Mouse (Mus musculus): ENCODE data around the gene Yjefn3.

Yjefn3 gene

DNA sequence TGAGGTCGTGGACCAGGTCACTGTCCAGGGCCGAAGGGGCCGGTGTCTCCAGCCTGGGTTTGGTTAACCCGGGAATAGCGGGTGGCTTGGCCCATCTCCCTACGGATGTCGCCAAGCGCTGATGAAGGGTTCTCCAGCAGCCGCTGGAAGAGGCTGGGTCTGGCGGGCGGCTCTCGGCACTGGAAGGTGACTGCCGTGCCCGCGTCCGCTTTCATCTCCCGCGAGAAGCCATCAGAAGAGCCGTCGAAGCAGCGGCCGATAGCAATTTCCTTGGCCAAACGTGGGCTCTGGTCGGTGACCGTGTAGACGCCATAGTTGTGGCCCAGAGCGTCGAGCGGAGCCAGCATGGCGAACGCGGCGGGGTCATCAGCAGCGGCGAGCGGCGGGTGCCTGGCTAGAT is 21.7 kb downstream of the Yjefn3 start:
- no peak for DNase-seq (ENCODE audit: low read depth, low spot score)

DNA sequence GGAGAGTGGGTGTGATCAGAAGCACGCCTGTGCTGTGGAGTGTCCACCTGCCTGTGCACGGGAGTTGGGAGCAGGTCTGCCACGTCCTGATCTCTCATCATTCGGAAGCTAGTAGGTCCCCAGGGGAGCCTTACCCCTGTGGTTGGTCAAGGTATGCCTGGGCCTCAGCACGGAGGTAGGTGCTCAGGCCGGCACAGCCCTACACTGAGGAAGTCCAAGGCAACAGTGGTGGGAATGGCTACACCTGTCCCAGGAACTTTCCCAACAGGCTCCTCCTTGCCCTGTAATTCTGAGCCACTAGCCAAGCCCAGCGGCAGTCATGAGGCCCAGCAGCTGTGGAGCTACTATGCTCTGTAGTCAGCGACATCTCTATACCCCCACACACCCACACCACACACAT is 22.8 kb downstream of the Yjefn3 start:
- DNase-seq (ENCODE audit: low read depth, low spot score): no peak

DNA sequence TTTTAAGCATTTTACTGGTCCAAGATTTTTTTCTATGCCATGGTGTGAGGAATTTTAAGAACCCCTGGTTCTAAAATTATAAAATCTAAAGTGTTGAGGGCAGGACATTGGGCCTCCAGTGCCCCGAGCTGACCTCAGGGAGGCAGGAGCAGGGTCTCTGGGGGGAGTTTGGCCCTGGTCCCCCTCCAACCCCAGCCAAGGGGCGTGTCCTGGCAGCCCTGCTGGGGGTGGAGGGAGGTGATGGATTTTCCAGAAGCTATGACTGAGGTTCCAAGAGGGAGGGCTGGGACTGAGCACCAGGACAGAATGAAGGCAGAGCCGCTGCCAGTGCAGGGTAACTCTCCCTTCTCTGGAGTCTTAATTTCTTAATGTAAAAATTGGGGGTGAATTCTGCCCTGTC is 24.5 kb downstream of the Yjefn3 start:
- DNase-seq (ENCODE audit: low read depth, low spot score): no peak

- no peak for DNase-seq (ENCODE audit: low read depth, low spot score)
These were observed 25.1 kb downstream of the Yjefn3 start for GRCm38 (mm10) chr8:69877396-69877795.

- DNase-seq (ENCODE audit: low read depth, low spot score): no peak
These were observed 25.5 kb downstream of the Yjefn3 start for GRCm38 (mm10) chr8:69876967-69877366.

GRCm38 (mm10) chr8:69876097-69876496 is 26.4 kb downstream of the Yjefn3 start:
- DNase-seq (ENCODE audit: low read depth, low spot score): no peak

DNA sequence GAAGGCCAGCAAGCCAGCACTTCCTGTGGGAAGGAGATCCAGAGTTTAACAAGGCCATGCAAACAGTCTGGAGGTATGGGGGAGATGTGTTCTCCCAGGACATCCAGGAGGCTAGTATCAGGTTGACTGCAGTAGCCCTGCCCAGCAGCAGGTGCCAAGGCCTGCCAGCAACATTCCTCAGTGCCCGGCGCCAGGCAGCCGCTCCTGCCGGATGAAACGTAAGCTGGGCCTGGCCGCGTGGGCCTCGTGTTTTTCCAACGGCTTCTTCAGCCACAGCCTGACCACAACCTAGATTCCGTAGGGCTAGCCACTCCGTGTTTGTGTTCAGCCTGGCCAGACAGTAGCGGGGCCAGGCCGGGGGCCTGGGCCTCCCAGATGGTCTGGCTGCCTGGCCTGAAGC is 27.9 kb downstream of the Yjefn3 start:
- DNase-seq (ENCODE audit: low read depth, low spot score): no peak

- DNase-seq (ENCODE audit: low read depth, low spot score): no peak
These were observed 28.4 kb downstream of the Yjefn3 start for GRCm38 (mm10) chr8:69874155-69874554.

- DNase-seq (ENCODE audit: low read depth, low spot score): no peak
These were observed 31.6 kb downstream of the Yjefn3 start for GRCm38 (mm10) chr8:69870907-69871306.

GRCm38 (mm10) chr8:69870003-69870765 is 32.3 kb downstream of the Yjefn3 start:
- DNase-seq (ENCODE audit: low read depth, low spot score): no peak

- no peak for DNase-seq (ENCODE audit: low read depth, low spot score)
These were observed 34.7 kb downstream of the Yjefn3 start for GRCm38 (mm10) chr8:69867696-69868326.

GRCm38 (mm10) chr8:69864180-69864579 is 38.3 kb downstream of the Yjefn3 start:
- DNase-seq (ENCODE audit: low read depth, low spot score): no peak

GRCm38 (mm10) chr8:69863387-69864020 is 39.0 kb downstream of the Yjefn3 start:
- DNase-seq (ENCODE audit: low read depth, low spot score): no peak

DNA sequence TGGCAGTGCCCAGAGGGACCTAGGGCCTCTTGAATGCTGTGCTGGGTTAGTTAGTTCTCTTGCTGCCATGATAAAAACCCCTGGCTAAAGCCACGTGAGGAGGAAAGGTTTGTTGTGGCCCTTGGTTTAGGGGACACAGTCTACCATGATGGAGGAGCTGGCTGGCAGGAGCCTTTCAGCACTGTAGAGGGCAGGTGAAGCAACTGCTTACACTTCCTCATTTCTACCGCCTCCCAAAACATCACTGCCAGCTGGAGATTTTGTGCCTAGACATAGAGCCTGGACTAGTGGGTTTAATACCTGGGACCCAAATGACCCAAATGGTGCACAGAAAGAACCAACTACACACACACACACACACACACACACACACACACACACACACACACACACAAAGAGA is 41.3 kb downstream of the Yjefn3 start:
- no peak for DNase-seq (ENCODE audit: low read depth, low spot score)

- no peak for DNase-seq (ENCODE audit: low read depth, low spot score)
These were observed 41.7 kb downstream of the Yjefn3 start for GRCm38 (mm10) chr8:69860807-69861206.

- DNase-seq (ENCODE audit: low read depth, low spot score): no peak
These were observed 48.6 kb downstream of the Yjefn3 start for GRCm38 (mm10) chr8:69853869-69854268.

DNA sequence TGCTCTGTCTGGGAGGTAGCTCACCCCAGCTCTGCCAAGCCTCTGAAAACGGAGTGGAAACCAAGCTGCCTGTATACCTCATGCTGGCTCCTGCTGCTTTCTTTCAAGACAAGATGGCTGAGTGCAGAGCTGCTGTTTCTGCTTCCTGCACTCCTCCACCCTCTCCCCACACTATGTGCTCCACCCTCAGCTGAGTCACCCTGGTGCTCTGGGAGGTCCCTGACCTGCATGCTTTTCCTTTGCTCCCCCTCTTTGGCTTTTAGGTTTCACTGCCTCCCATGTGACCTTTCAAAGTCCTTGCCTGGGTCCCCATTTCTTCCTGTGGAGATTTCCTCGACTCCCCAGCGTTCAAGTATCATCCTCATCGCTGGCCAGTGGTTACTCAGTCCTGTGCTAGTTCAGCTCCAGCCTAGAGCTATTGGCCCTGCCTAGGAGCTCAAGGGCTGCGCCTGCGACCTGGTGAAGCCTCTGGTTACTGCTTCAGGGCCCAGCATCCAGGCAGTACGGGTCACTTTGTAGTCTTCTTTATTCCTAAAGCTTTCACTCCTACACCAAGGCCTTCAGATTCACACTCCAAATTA is 51.5 kb downstream of the Yjefn3 start:
- no peak for DNase-seq (ENCODE audit: low read depth, low spot score)

DNA sequence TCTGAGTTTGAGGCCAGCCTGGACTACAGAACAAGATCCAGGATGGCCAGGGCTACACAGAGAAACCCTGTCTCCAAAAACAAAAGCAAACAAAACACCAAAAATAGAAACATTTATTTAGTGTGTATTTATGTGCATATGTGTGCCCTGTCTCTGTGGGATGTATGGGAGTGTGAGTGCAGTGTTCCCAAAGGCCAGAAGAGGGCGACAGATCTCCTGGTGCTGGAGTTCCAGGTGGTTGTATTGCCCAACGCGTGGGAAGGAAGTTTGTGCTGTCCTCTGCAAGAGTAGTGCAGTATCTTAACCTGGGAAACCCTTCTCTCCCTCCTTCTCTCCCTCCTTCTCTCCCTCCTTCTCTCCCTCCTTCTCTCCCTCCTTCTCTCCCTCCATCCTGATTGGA is 52.6 kb downstream of the Yjefn3 start:
- DNase-seq (ENCODE audit: low read depth, low spot score): no peak

DNA sequence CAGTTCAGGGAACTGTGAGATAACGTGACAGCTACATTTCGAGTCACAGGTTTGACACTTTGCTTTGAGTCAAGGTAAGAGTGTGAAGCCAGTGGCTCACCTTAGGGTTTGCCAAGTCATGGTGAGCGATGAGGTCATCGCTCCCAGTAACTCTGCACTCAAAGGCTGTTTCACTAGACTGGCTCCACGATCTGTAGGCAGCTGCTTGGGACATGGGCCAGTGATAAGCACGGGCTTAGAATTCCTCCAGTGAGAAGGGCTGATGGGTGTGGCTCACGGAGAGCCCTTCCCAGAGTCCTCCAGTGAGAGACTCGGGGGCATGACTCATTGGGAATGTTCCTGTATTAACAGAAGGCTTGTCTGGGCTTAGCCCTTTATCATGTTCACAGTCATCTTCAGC is 53.6 kb downstream of the Yjefn3 start:
- no peak for DNase-seq (ENCODE audit: low read depth, low spot score)

DNA sequence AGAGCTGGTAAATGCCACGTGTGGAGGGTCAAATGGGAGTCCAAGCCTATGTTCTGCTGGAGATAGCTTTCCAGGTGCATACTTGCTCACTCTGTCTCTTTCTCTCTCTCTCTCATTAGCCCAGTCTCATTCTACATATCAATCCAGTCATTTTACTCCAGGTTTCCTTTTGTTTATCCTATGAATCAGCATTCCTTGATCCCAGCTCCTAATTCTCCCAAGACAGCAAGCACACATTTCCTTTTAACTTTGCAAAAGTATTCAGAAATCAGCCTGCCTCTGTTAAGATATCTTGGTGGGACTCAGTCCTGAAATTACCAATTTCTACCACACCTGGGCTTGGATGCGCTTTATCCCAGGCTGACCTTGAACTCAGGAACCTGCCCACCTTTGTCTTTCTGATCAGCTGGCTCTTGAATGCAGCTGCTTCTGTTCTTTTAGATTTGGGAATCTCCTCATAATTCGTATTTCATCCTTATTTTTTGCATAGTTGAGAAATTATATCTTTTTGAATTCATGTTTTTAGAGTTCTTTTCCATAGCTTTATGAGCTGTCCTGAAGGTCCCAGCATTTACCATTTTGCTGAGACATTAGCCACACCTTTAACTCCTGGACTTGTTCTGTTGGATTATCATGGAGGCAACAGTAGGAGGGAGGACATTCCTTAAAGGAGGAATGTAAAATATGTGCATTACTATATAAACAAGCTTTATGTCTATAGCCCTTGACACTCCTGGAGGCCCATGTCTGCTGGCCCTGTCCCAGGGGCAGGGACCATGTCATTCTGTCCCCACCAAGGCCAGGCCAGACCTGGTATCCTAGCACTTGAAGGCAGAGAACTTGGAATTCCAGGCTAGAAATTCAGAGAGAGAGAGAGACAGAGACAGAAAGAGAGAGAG is 55.1 kb downstream of the Yjefn3 start:
- DNase-seq (ENCODE audit: low read depth, low spot score): no peak

All from retina, postnatal 7 days (tissue).